Mouse (Mus musculus) kidney, postnatal 4 days (tissue): ENCODE data around the gene Vmn1r71.
"Not testable (repeated sequence)": the region's sequence is repeated elsewhere in the genome, so short reads cannot be mapped to it uniquely, and the experiment has no call there.

Source experiments
- DNase-seq, 2 experiments: peaks; one replicate each; pipeline ENCODE4 v3.0.0; 2021; ENCODE audit warnings: mixed read lengths in 2 of 2

The Vmn1r71 gene

DNA sequence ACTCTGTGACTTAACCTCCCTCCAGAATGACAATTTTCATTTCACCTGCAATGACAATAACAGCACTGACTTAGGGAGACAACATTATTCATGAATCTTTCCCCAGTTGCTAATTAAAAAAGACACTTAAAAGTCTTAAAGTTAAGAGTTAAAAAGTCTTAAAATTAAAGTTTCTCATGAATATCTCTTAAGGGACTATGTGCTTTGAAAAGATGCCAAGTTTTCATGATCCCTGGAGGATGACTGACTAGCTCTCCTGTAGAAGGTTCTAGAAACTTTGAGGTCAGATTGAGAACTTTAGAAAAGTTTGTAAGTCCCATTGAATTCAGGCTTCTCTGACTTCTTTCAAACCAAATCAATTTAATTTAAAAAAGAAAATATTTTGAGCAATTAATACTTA lies at the start of gene Vmn1r71:
Gene Vmn1r71 (minus strand): TSS at position 101 of the 400 bp plus-strand sequence.
- no peak for DNase-seq

DNA sequence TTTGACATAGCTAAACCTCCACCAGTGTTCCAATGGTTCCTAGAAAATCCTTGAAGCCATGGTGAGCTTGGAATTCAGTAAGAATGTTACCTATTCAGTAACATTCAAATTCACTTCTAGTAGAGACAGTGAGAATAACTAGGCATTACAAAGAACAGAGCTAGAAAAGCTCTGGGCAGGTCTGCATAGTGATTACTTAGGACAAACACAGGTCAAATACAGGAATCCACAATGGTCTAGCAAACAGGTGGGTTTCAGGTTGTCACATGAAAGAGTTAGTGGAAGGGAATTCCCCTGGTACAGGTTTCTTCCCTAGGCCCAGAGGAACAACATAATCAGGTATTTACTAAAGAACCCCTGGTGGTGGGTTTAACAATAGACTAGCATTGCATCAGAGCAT lies 3.4 kb upstream of the Vmn1r71 start:
- DNase-seq, result not testable (repeated sequence)
